Mouse (Mus musculus) midbrain, embryonic 11.5 days (tissue): Measurements from ENCODE around the gene Vmn1r71. TPM values are rescaled to one million over a fixed set of nuclear protein-coding genes. Genes with fewer than 3 reads are reported as not detected.
"Not testable (repeated sequence)": the region's sequence is repeated elsewhere in the genome, so short reads cannot be mapped to it uniquely, and the experiment has no call there.

Experiments
- ATAC-seq: fragments of 200-750 bp; cut with Nextera tagmentation; 2 replicates; pipeline ENCODE4 v1.8.0; 2017; ENCODE audit warnings: moderate TSS enrichment, moderate library complexity; ENCODE audit not compliant: low FRiP score
- DNase-seq: peaks from one replicate; pipeline ENCODE4 v3.0.0; 2015; ENCODE audit warnings: low spot score; ENCODE audit errors: missing footprints
- H3K27ac ChIP-seq: fragments of 300-500 bp; sonication (generic); 2 replicates; pipeline ENCODE4 v1.5.1; 2014; ENCODE audit warnings: low read depth, low read length
- H3K27me3 ChIP-seq: fragments of 300-500 bp; sonication (generic); 2 replicates; pipeline ENCODE4 v1.6.1; 2014; ENCODE audit warnings: mild to moderate bottlenecking, low read length, moderate library complexity, mixed read lengths; ENCODE audit not compliant: control insufficient read depth, insufficient read depth
- H3K36me3 ChIP-seq: fragments of 300-500 bp; sonication (generic); 2 replicates; pipeline ENCODE4 v1.6.1; 2014; ENCODE audit warnings: mild to moderate bottlenecking, low read length, moderate library complexity, mixed read lengths; ENCODE audit not compliant: control insufficient read depth, insufficient read depth
- H3K4me1 ChIP-seq: fragments of 300-500 bp; sonication (generic); 2 replicates; pipeline ENCODE4 v1.6.1; 2014; ENCODE audit warnings: low read length; ENCODE audit not compliant: control insufficient read depth, insufficient read depth
- H3K4me2 ChIP-seq: fragments of 300-500 bp; sonication (generic); 2 replicates; pipeline ENCODE4 v1.6.1; 2014; ENCODE audit warnings: mild to moderate bottlenecking, moderate library complexity
- H3K4me3 ChIP-seq: fragments of 300-500 bp; sonication (generic); 2 replicates; pipeline ENCODE4 v1.5.1; 2014; ENCODE audit warnings: low read depth, low read length
- H3K9ac ChIP-seq: fragments of 300-500 bp; sonication (generic); 2 replicates; pipeline ENCODE4 v1.6.1; 2014; ENCODE audit warnings: low read length
- H3K9me3 ChIP-seq: fragments of 300-500 bp; sonication (generic); 2 replicates; pipeline ENCODE4 v1.6.1; 2016; ENCODE audit warnings: low read length; ENCODE audit not compliant: control insufficient read depth
- polyA plus RNA-seq: library from polyadenylated mRNA; unstranded; fragments of >200 nt; fragmentation: Nextera tagmentation; extraction: Ambion mirVana; gene quantifications from 2 replicates; pipeline ENCODE4 v1.2.1, GENCODE M21; 2014

Vmn1r71 gene
- not detected in 2 replicates for polyA plus RNA-seq

GRCm38 (mm10) chr7:10754264-10754663 lies at the start of gene Vmn1r71:
Gene Vmn1r71, minus strand, starts transcription at chr7:10754364.
- H3K4me3 ChIP-seq: no peak within 1 kb of the TSS
- DNase-seq (no peak), ATAC-seq (no peak)
- no peaks in the 10 kb centered on the region for H3K4me1 ChIP-seq
- H3K36me3 ChIP-seq: no peaks in the 10 kb centered on the region
- no peaks in the 10 kb centered on the region for H3K27me3 ChIP-seq
- H3K9me3 ChIP-seq: peaks cover 6% of the 10 kb centered on the region; the same call in 1 of the 2 replicates
- no peak within 1 kb of the TSS for H3K27ac ChIP-seq
- H3K4me2 ChIP-seq: no peak within 1 kb of the TSS
- no peak within 1 kb of the TSS for H3K9ac ChIP-seq

GRCm38 (mm10) chr7:10757551-10757950 lies 3.4 kb upstream of the Vmn1r71 start:
- not testable (repeated sequence) for DNase-seq, H3K4me2 ChIP-seq, H3K4me1 ChIP-seq, H3K9ac ChIP-seq, H3K27ac ChIP-seq, H3K27me3 ChIP-seq, H3K36me3 ChIP-seq, ATAC-seq, H3K4me3 ChIP-seq, H3K9me3 ChIP-seq

Other genes with a start within 250 kb of the Vmn1r71 start
- not detected in 2 replicates for gene Vmn1r68, start 195.9 kb downstream of the Vmn1r71 start, polyA plus RNA-seq
- not detected in 2 replicates for gene Vmn1r69, start 140.7 kb downstream of the Vmn1r71 start, polyA plus RNA-seq
- not detected in 2 replicates for gene Vmn1r70, start 122.8 kb downstream of the Vmn1r71 start, polyA plus RNA-seq
- not detected in 2 replicates for gene Nlrp4b, start 66.6 kb downstream of the Vmn1r71 start, polyA plus RNA-seq
- not detected in 2 replicates for gene Zscan4b, start 150.7 kb upstream of the Vmn1r71 start, polyA plus RNA-seq